ENCODE assay signal across 23 mouse cellular contexts in the genomic region with DNA sequence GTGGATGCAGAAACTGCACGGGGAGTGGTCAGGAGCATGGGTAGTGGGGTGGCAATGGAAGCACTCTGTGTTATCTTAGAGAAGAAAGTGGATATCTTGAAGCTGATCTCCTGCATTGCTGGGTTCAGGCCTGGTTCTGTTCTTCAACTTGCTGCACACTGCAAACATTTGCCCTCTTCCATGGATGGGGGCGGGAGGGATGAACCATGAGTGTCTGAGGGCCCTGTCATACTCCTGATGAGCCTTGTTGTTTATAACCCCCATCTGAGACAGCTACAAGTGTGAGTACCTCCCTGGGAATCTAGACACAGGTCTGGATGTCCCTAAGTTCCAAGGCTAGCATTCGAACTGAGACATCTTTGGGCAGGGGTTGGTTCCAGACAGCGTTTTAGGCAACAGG. TPM values are rescaled to one million over a fixed set of nuclear protein-coding genes. Genes with fewer than 3 reads are reported as not detected.
A peak's percentile ranks its signal among the peaks of the same experiment; 100 is the strongest.
DNase-seq lines count a peak whose midpoint lies in the region; TF ChIP-seq lines count a peak whose summit lies in the region.
"Had no signal": no experiment of that assay in that cellular context is flagged by ENCODE, and none has a peak within 500 bp of the region (broad histone marks: within the 10 kb centered on the region; RNA-seq: fewer than 3 reads in every experiment).

No protein-coding gene starts in this region.

- TF ChIP-seq POLR2A in olfactory bulb, adult 2 months (IDR thresholded peaks at IDR 0.05; ENCODE audit: insufficient read depth, low read depth, low read length), result no peak

- peak overlapping the region; percentile 74 for H3K27ac ChIP-seq in left cerebral cortex, adult 2 months
- peak overlapping the region; percentile 63 for H3K27ac ChIP-seq in olfactory bulb, adult 2 months (ENCODE audit: insufficient read depth, low read depth, low read length)
- H3K27ac ChIP-seq: embryonic facial prominence, embryonic 12.5 days; embryonic facial prominence, embryonic 15.5 days; heart, embryonic 10.5 days; heart, embryonic 13.5 days; hindbrain, embryonic 14.5 days; hindbrain, postnatal 0 days had no signal

- no peak overlapping the region for H3K4me3 ChIP-seq in left cerebral cortex, adult 2 months
- H3K4me3 ChIP-seq in olfactory bulb, adult 2 months (ENCODE audit: insufficient read depth, low read depth, low read length), result no peak overlapping the region
- H3K4me3 ChIP-seq: embryonic facial prominence, embryonic 12.5 days; embryonic facial prominence, embryonic 15.5 days; heart, adult 2 months; heart, embryonic 10.5 days; heart, embryonic 13.5 days had no signal

- TF ChIP-seq CTCF in left cerebral cortex, adult 2 months (IDR thresholded peaks at IDR 0.05), result no peak
- no peak for TF ChIP-seq CTCF in olfactory bulb, adult 2 months (IDR thresholded peaks at IDR 0.05; ENCODE audit: insufficient read depth, low read depth, low read length)

- DNase-seq in adrenal gland, adult 2 months, result peak; percentile 44
- DNase-seq in adrenal gland, postnatal 25 days, result no peak
- DNase-seq in left cerebral cortex, adult 2 months (ENCODE audit: extremely low spot score in 1 of 2, low spot score in 2 of 2), result no peak
- DNase-seq in left cerebral cortex, postnatal 25 days (ENCODE audit: low spot score in 2 of 2), result no peak
- no peak for DNase-seq in thymus, postnatal 36 days
- DNase-seq: adrenal gland, adult 8-10 months; B cell, adult 2 months; gastrocnemius, postnatal 10 days; gastrocnemius, postnatal 36 days; heart, adult 2 months had no signal

- intact Hi-C loops in left cerebral cortex, adult 2 months (cut with DNase I), result loop anchor here (2.0 kb wide), 1 partner anchor 93 kb away; no protein-coding TSS in a partner anchor
- intact Hi-C loops in left cerebral cortex, postnatal 25 days (cut with DNase I), result loop anchor here (1.0 kb wide), 2 partner anchors 45 to 93 kb away; partner anchors contain the start of gene Tpst2

- 60% methylated on average over 4 of the region's 4 CpGs for WGBS in olfactory bulb, adult 2 months

- H3K4me1 ChIP-seq in olfactory bulb, adult 2 months (ENCODE audit: control insufficient read depth, insufficient read depth, low read length), result peaks cover 27% of the 10 kb centered on the region

RNA-seq across cellular contexts. Expression of gene Tfip11, which starts 4.8 kb away (rescaled TPM):
- total RNA-seq in adrenal gland, adult 2 months (2021), result 10 to 100 TPM; 30.3 to 38.7 TPM
- 36.6 and 38.1 TPM in 2 replicates for polyA plus RNA-seq in adrenal gland, adult 2 months (2012; rRNA removed)
- 33.3 and 38.6 TPM in 2 replicates for total RNA-seq in adrenal gland, postnatal 25 days (2021)
- 10 to 100 TPM; 43.0 to 45.0 TPM for total RNA-seq in left cerebral cortex, adult 2 months (2021)
- 10 to 100 TPM; 39.9 to 40.0 TPM for total RNA-seq in left cerebral cortex, postnatal 25 days (2021)
- not detected in 2 replicates for polyA plus RNA-seq in olfactory bulb, adult 2 months (2012; ENCODE audit: insufficient read depth, insufficient read length, low replicate concordance, missing spikeins)

RNA-seq across cellular contexts. Expression of gene Srrd, which starts 21.5 kb away (rescaled TPM):
- 10 to 100 TPM; 20.1 to 68.5 TPM for total RNA-seq in adrenal gland, adult 2 months (2021)
- 43.2 and 47.4 TPM in 2 replicates for polyA plus RNA-seq in adrenal gland, adult 2 months (2012; rRNA removed)
- 22.4 and 29.1 TPM in 2 replicates for total RNA-seq in adrenal gland, postnatal 25 days (2021)
- 10 to 100 TPM; 23.1 to 29.9 TPM for total RNA-seq in left cerebral cortex, adult 2 months (2021)
- 10 to 100 TPM; 22.6 to 24.8 TPM for total RNA-seq in left cerebral cortex, postnatal 25 days (2021)
- not detected in 2 replicates for polyA plus RNA-seq in olfactory bulb, adult 2 months (2012; ENCODE audit: insufficient read depth, insufficient read length, low replicate concordance, missing spikeins)

RNA-seq across cellular contexts. Expression of gene Hps4, which starts 21.5 kb away (rescaled TPM):
- total RNA-seq in adrenal gland, adult 2 months (2021), result 10 to 100 TPM; 19.9 to 61.1 TPM
- polyA plus RNA-seq in adrenal gland, adult 2 months (2012; rRNA removed), result 62.7 and 64.6 TPM in 2 replicates
- 32.8 and 36.7 TPM in 2 replicates for total RNA-seq in adrenal gland, postnatal 25 days (2021)
- total RNA-seq in left cerebral cortex, adult 2 months (2021), result 10 to 100 TPM; 26.9 to 38.3 TPM
- total RNA-seq in left cerebral cortex, postnatal 25 days (2021), result 10 to 100 TPM; 24.3 to 29.3 TPM
- polyA plus RNA-seq in olfactory bulb, adult 2 months (2012; ENCODE audit: insufficient read depth, insufficient read length, low replicate concordance, missing spikeins), result not detected in 2 replicates

RNA-seq across cellular contexts. Expression of gene Gm6583, which starts 34.5 kb away (rescaled TPM):
- under 1 TPM in 1 of 2 experiments, not detected in 1; 0.14 TPM for total RNA-seq in adrenal gland, adult 2 months (2021)
- not detected in 2 replicates for polyA plus RNA-seq in adrenal gland, adult 2 months (2012; rRNA removed)
- total RNA-seq in adrenal gland, postnatal 25 days (2021), result 0.36 TPM in 1 of 2 replicates, not detected in the other
- total RNA-seq in left cerebral cortex, adult 2 months (2021), result not detected
- not detected for total RNA-seq in left cerebral cortex, postnatal 25 days (2021)
- not detected in 2 replicates for polyA plus RNA-seq in olfactory bulb, adult 2 months (2012; ENCODE audit: insufficient read depth, insufficient read length, low replicate concordance, missing spikeins)
- total RNA-seq: adrenal gland, postnatal 36 days; CH12.LX; forebrain, postnatal 0 days; G1E; gastrocnemius, postnatal 10 days; gastrocnemius, postnatal 36 days; granulocyte monocyte progenitor cell, adult 5-6 weeks; hindbrain, postnatal 0 days had no signal
- polyA plus RNA-seq: forebrain, postnatal 0 days; frontal cortex, adult 2 months; G1E had no signal

RNA-seq across cellular contexts. Expression of gene Tpst2, which starts 44.9 kb away (rescaled TPM):
- total RNA-seq in adrenal gland, adult 2 months (2021), result 100 to 1,000 TPM; 154 to 322 TPM
- 222 and 270 TPM in 2 replicates for polyA plus RNA-seq in adrenal gland, adult 2 months (2012; rRNA removed)
- 144 and 210 TPM in 2 replicates for total RNA-seq in adrenal gland, postnatal 25 days (2021)
- total RNA-seq in left cerebral cortex, adult 2 months (2021), result 10 to 100 TPM; 37.5 to 41.9 TPM
- 10 to 100 TPM; 39.0 to 43.9 TPM for total RNA-seq in left cerebral cortex, postnatal 25 days (2021)
- not detected in 2 replicates for polyA plus RNA-seq in olfactory bulb, adult 2 months (2012; ENCODE audit: insufficient read depth, insufficient read length, low replicate concordance, missing spikeins)
